Mouse (Mus musculus) liver, adult 2 months (tissue): ENCODE measurements around the gene Gm20388. TPM values are rescaled to one million over a fixed set of nuclear protein-coding genes. Genes with fewer than 3 reads are reported as not detected.

Experiments
- DNase-seq: peaks from one replicate; pipeline ENCODE4 v3.0.0-alpha.2; 2011; ENCODE audit warnings: low read depth, low spot score; ENCODE audit errors: extremely low read depth
- H3K27ac ChIP-seq: fragments of 200-500 bp; replicated peaks from 2 replicates; pipeline ENCODE4 v1.5.1; 2012; ENCODE audit warnings: low read depth, mild to moderate bottlenecking, control low read depth, inconsistent platforms, low read length; ENCODE audit not compliant: insufficient read depth
- H3K27me3 ChIP-seq: fragments of 200-500 bp; 2 replicates; pipeline ENCODE4 v1.6.1; 2012; ENCODE audit warnings: mild to moderate bottlenecking, moderate library complexity, low read length, inconsistent platforms; ENCODE audit not compliant: control insufficient read depth, insufficient read depth
- H3K36me3 ChIP-seq: fragments of 200-500 bp; 2 replicates; pipeline ENCODE4 v1.6.1; 2012; ENCODE audit warnings: low read length, inconsistent platforms; ENCODE audit not compliant: control insufficient read depth, insufficient read depth
- H3K4me1 ChIP-seq: fragments of 200-500 bp; 2 replicates; pipeline ENCODE4 v1.6.1; 2011; ENCODE audit warnings: low read length; ENCODE audit not compliant: control insufficient read depth, insufficient read depth
- H3K4me3 ChIP-seq: fragments of 200-500 bp; 2 replicates; pipeline ENCODE4 v1.5.1; 2011; ENCODE audit warnings: low read depth, mild to moderate bottlenecking, control low read depth, low read length, moderate library complexity; ENCODE audit not compliant: insufficient read depth
- H3K79me2 ChIP-seq: fragments of 200-500 bp; 2 replicates; pipeline ENCODE4 v1.6.1; 2012; ENCODE audit warnings: inconsistent platforms, mild to moderate bottlenecking, low read length, moderate library complexity; ENCODE audit not compliant: control insufficient read depth, insufficient read depth
- H3K9ac ChIP-seq: fragments of 200-500 bp; 2 replicates; pipeline ENCODE4 v1.6.1; 2012; ENCODE audit warnings: low read depth, mild to moderate bottlenecking, control low read depth, inconsistent platforms, low read length
- CTCF ChIP-seq: fragments of 200-500 bp; IDR thresholded peaks from 2 replicates; pipeline ENCODE4 v1.5.1; 2011; ENCODE audit warnings: low read depth, low read length, control low read depth
- POLR2A ChIP-seq: fragments of 200-500 bp; IDR thresholded peaks from 2 replicates; pipeline ENCODE4 v1.6.1; 2011; ENCODE audit warnings: low read length, control low read depth; ENCODE audit not compliant: insufficient read depth; ENCODE audit errors: extremely low read depth
- WGBS: fragments of 180-500 bp; shearing (Covaris S2); methylation state at CpG from one replicate; pipeline ENCODE4 v1.1.7; 2018; 5-methylcytosine and 5-hydroxymethylcytosine counted together
- polyA plus RNA-seq: library from polyadenylated mRNA; depleted of rRNA; stranded (reverse); fragments of >200 nt; gene quantifications from 2 replicates; pipeline ENCODE4 v1.2.3, GENCODE M21; 2012
- total RNA-seq: library from RNA; depleted of rRNA; stranded (reverse); fragments of >200 nt; gene quantifications from 2 replicates; pipeline ENCODE4 v1.2.3, GENCODE M21; 2014

Gm20388 gene
- total and polyA plus RNA-seq, 2 experiments = 6.4 to 19.9 TPM

GRCm38 (mm10) chr8:120684082-120684481 lies 773.4 kb downstream of the Gm20388 start:
- no peaks in the 10 kb centered on the region for H3K36me3 ChIP-seq
- H3K9ac ChIP-seq = no peak overlapping the region
- H3K27ac ChIP-seq = no peak overlapping the region
- no peaks in the 10 kb centered on the region for H3K79me2 ChIP-seq
- H3K4me3 ChIP-seq = no peak overlapping the region
- WGBS = 81% methylated on average over 5 of the region's 5 CpGs
- no peaks in the 10 kb centered on the region for H3K27me3 ChIP-seq
- TF ChIP-seq POLR2A = no peak
- no peaks in the 10 kb centered on the region for H3K4me1 ChIP-seq
- DNase-seq = no peak

- H3K36me3 ChIP-seq = no peaks in the 10 kb centered on the region
- TF ChIP-seq POLR2A (no peak), CTCF (no peak)
- no peak for DNase-seq
- no peaks in the 10 kb centered on the region for H3K79me2 ChIP-seq
- no peaks in the 10 kb centered on the region for H3K27me3 ChIP-seq
- H3K9ac ChIP-seq = no peak overlapping the region
- 93% methylated on average over 5 of the region's 5 CpGs for WGBS
- H3K4me1 ChIP-seq = no peaks in the 10 kb centered on the region
- no peak overlapping the region for H3K4me3 ChIP-seq
- no peak overlapping the region for H3K27ac ChIP-seq
Observed at GRCm38 (mm10) chr8:120685097-120685496, 774.5 kb downstream of the Gm20388 start.

GRCm38 (mm10) chr8:120685591-120685990 lies 775.0 kb downstream of the Gm20388 start:
- DNase-seq = no peak
- H3K27me3 ChIP-seq = no peaks in the 10 kb centered on the region
- no peak overlapping the region for H3K9ac ChIP-seq
- no peak overlapping the region for H3K4me3 ChIP-seq
- no peak for TF ChIP-seq CTCF
- no peak for TF ChIP-seq POLR2A
- no peaks in the 10 kb centered on the region for H3K4me1 ChIP-seq
- H3K79me2 ChIP-seq = no peaks in the 10 kb centered on the region
- H3K36me3 ChIP-seq = no peaks in the 10 kb centered on the region
- peak overlapping the region; percentile 13; the same call in 1 of the 2 replicates for H3K27ac ChIP-seq
- 90% methylated on average over 8 of the region's 8 CpGs for WGBS

- Histone ChIP-seq H3K4me3 (no peak overlapping the region), H3K36me3 (no peaks in the 10 kb centered on the region), H3K79me2 (no peaks in the 10 kb centered on the region), H3K4me1 (no peaks in the 10 kb centered on the region), H3K27me3 (no peaks in the 10 kb centered on the region), H3K9ac (no peak overlapping the region), H3K27ac (peak overlapping the region; percentile 13; the same call in 1 of the 2 replicates)
- DNase-seq = no peak
- WGBS = 86% methylated on average over 13 of the region's 13 CpGs
- TF ChIP-seq CTCF (no peak), POLR2A (no peak)
Observed at GRCm38 (mm10) chr8:120686051-120686450, 775.4 kb downstream of the Gm20388 start.

GRCm38 (mm10) chr8:120686576-120686975 lies 775.9 kb downstream of the Gm20388 start:
- no peak overlapping the region for H3K27ac ChIP-seq

GRCm38 (mm10) chr8:120687786-120688185 lies 777.1 kb downstream of the Gm20388 start:
- no peak overlapping the region for H3K4me3 ChIP-seq
- no peaks in the 10 kb centered on the region for H3K79me2 ChIP-seq
- no peaks in the 10 kb centered on the region for H3K36me3 ChIP-seq
- no peak for DNase-seq
- WGBS = 60% methylated on average over 8 of the region's 8 CpGs
- no peaks in the 10 kb centered on the region for H3K4me1 ChIP-seq
- no peaks in the 10 kb centered on the region for H3K27me3 ChIP-seq
- TF ChIP-seq CTCF (no peak), POLR2A (no peak)
- H3K27ac ChIP-seq = no peak overlapping the region
- H3K9ac ChIP-seq = no peak overlapping the region

More at GRCm38 (mm10) chr8:120686576-120686975, 775.9 kb downstream of the Gm20388 start:
- no peaks in the 10 kb centered on the region for H3K36me3 ChIP-seq
- WGBS = 79% methylated on average over 5 of the region's 5 CpGs
- H3K4me1 ChIP-seq = no peaks in the 10 kb centered on the region
- H3K79me2 ChIP-seq = no peaks in the 10 kb centered on the region
- no peak for TF ChIP-seq CTCF
- no peak for TF ChIP-seq POLR2A
- no peak overlapping the region for H3K4me3 ChIP-seq
- no peak for DNase-seq
- H3K27me3 ChIP-seq = no peaks in the 10 kb centered on the region
- no peak overlapping the region for H3K9ac ChIP-seq
